Mouse (Mus musculus) heart, adult 9 months (tissue): Measurements from ENCODE around the gene Pde4b.

Experiments
- DNase-seq, 2 experiments: peaks; one replicate each; pipeline ENCODE4 v3.0.0; 2022; ENCODE audit warnings: low spot score in 2 of 2

The Pde4b gene

DNA sequence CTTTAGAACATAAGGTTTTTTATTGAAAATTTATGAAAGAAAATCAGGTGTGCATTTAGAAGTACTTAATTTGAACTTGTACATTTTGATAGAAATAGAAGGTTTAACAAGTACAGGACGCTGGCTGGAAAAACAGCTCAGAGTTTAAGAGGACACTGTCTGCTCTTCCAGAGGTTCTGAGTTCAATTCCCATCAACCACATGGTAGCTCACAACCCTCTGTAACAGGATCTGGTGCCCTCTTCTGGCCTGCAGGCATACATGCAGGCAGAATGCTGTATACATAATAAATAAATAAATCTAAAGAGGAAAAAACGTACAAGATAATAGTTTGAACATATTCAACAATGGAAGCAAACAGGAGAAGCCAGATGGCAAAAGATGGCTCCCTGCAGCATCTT, 420.4 kb downstream of the Pde4b start:
- DNase-seq: no peak

DNA sequence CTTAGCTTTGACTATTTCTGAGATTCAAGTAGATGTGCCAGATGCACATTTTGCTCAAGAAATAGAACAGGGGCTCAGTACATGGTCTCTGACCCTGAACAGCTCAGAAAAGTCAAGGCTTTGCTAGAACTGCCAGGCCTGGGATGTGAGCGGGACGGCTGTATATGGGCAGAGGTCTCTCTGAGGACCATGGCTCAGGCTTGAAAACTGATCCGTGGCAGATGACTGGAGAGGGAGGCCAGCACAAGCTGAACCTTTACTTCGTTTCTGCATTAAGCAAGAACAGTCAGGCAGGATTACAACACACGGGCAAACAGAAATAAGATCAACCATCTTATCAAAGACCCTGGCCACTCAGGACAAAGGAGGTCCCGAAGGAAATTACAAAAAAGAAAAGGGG, 422.7 kb downstream of the Pde4b start:
- DNase-seq: no peak

DNA sequence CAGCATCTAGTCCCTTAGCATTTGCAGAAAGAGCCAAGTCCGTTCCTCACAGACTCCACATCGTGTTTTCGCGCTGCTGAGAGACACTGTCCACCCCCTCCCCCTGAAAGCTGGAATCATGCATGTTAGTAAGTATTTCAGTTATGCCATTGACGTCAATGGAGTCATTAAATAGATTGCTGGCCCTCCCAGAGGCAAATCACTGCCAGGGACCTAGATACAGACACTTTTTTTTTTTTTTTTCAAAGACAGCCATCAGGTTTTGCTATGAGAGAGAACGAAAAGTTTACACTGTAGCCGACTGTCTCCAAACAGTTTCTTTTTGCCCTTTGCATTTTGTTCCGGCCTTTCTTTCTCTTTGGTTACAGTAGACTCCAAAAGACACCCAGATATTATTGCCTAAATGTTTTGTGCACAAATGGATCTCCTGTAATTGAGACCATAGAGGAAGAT, 423.6 kb downstream of the Pde4b start:
- peak; percentile 91 to 92 for DNase-seq

DNA sequence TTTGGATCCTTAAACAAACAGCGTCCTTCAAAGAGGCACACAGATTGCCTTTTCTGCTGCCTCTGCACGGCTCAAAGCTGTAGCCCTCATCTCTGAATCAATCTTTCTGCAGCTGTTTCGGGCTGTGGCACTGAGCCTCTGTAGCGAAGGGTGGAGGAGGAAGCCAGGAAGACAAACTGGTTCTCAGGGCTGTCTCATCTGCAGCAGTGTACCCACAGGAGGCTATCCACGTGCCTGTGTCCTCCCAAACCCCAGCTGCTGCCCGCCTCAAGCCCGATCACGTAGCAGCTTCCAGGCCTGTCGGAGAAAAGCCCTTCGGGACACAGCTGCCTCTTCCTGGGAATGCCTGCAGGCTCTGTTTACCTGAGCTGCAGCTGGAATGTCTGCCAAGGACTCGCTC, 424.2 kb downstream of the Pde4b start:
- DNase-seq: peak; percentile 65 to 66

DNA sequence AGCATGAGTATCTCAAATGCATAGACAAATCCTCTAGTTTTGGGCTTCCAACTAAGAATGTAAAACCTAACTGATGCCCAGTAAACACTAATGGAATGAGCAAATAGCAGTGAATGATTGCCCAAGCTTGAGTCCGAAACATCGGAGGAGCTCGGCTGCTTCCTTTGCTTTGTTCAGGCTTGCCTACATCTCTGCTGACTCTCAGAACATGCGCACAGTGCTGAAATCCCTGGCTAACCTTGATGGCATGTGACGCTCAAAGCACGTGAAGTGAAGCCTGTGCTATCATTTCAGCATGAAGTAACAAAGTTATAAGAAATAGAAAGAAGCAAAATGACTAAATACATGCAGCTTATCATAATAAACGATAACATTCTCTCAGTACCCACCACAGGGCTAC, 425.6 kb downstream of the Pde4b start:
- DNase-seq: no peak

DNA sequence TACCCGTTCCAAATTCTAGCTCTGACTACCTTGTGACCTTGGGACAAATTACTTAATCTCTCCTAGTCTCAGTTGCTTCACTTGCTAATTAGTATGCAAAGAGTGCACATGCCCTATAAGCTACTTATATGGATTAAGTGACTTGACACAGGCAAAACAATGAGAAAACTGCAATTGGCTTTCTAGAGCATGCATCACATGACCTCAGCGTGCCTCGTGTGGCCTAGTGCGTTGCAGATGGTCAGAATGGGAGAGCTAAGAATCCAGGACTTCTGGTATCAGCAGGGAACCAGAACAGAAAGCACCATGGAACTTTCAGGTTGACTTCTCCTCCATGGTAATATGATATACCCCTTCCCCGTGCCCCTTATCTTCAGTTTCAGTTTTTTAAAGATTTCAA, 426.2 kb downstream of the Pde4b start:
- DNase-seq: no peak

DNA sequence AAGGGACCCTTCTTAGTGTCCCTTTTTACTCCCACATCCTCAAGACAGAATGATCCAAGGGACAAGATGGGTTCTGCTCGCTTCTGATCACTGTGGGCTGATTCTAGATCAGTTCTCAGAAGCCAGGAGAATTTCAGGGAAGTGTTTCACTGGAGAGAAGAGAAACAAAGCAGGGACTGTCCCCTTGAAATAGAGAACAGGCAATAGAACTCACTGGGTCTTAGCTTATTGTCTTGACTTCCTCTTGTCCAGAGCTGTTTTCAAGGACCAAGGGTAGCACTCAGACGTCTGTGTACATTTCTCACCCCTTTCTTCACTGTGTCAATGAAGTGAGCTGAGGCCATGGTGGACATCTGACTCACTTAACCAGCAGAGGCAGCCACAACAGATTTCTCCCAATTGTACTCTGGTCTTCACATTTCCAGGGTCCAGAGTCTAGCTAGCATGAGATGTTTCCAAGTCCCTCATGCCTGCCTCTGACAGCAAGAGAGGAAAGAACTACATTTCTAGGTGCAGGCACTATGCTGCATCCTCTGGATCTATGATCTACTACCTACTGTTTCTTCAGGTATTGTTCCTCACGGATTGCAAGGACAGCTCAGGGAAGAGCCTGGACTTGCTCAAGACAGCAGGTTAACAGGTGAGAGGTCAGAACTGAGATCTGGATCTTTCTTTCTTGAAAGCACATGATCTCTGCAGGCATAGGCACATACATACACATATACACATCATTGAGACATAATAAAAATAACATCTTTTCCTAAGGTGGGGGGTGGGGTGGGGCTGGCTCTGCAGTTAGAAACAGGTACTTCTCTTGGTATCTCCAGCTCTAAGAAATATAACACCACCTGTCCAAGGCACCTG, 427.9 kb downstream of the Pde4b start:
- no peak for DNase-seq

DNA sequence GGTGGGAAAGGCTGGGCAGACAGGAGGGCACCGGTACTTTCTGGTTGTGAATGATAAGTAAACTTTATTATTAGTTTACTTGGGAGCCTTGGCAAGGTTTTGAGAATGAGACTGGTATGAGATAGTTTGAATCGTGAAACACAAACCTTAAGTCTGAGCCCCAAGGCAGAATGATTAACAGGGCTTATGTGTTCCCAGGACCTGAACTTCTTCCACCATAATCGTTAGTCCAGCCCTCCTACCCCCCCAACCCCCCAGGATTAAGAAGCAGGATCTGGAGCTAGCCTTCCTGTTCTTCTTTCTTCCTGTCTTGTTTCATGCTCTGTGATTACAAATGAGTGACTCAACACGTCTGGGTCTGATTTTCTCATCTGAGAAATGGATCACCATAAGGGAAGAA, 429.1 kb downstream of the Pde4b start:
- DNase-seq: no peak

DNA sequence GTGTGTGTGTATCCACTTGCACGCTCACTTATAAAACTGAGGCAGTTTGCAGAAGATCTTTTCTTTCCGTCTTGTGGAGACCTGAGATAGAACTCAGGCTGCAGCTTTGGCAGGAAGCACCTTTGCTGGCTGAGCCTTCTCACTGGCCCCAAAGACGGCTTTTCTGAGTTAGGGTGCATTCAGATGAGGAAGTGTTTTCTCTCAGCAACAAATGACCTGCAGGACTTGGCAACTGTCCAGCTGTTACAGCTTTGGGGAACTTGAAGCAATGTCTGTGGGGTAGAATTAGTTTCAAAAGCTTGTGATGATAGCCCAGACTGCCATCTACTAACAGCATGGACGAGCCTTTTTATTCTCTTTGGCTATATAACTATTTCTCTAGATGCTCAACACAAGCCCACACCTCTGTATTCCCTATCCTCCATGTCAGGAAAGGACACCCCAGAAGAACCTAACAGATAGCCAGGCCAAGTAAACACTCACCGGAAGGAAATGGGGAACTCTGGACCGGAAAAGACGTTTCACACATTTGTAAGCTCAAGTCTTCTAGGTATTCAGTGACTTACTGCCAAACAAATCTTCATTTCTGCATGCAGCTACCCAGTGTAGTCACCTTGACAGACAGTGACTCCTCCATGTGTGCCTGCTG, 429.8 kb downstream of the Pde4b start:
- peak; percentile 52 for DNase-seq

DNA sequence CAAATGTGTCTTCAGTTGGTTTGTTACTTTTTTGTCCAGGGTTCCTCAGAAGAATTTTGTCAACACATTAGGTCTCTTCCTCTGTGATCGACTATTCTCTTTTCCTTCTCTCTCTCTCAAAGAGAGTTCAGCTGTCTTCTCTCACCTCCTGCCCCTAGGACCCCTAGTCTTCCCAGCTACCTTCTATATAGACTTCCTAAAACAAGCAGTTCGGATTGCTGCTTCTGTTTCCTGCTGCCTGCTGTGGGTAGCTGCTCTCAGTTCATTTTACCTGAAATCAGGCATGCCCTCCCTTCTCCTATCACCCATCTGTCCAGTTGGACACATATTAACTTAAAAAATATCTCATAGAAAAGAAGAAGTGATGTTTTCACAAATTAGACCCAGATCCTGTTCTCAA, 430.3 kb downstream of the Pde4b start:
- DNase-seq: no peak

DNA sequence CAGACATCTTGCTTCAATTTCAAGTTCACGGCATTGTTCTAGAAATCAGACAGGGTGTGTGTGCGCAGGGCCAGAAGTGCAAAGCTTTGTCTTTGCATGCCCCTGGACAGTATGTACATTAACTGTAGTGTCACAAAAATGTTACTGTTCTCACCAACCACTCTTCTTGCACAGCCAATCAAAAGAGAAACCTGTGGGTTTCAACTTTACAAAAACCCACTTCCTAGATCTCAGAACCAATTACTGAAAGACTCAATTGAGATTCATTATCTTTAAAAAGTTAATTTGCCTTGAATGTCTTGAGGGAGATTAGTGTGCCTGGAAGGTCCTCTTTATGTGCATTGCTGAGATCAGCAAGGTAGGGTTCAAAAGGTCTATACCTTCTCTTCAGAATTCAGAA, 431.0 kb downstream of the Pde4b start:
- DNase-seq: no peak

DNA sequence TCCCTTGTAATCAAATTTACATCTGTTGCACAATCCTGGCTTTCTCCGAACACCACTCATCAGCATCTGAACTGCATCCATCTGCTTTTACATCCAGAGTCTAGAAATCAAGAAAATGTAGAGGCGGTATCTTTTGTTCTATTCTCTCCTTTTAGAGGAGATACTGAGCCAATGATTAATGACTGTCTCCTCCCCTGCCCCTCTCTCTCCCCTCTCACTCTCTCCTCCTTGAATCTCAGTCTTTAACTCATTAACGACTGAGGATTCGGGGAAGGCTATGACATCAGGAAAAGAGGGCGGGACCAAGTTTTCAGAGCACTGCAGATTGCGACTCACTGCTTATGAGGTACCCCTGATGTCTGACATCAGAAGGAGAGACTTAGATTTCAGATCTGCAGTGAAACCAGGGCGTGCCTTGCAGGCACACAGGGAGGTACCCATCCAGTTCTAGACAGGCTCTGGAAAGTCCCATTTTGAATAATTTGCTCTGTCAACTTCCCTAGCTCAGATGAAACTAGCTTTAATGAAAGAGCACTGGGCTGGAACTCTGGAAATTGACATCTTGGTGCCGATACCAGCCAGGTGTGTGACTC, 433.4 kb downstream of the Pde4b start:
- no peak for DNase-seq

DNA sequence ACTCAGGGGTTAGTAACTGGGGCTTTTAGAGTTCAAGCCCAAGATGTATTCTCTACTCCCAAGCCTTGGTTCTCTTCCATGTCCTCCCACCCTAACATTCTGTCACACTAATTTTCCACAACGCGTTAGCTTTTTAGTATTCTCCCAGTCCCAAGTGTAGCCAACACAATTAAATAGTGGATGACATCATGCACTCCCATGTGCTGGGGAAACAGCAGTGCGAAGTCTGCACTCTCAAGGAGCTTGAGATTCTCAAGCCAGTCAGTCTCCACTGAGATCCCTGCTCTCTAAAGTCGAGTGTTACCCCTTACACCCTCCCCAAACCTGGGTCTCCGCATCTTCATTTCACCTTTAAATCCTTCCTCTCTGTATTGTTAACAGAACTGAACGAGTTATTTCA, 434.1 kb downstream of the Pde4b start:
- no peak for DNase-seq

DNA sequence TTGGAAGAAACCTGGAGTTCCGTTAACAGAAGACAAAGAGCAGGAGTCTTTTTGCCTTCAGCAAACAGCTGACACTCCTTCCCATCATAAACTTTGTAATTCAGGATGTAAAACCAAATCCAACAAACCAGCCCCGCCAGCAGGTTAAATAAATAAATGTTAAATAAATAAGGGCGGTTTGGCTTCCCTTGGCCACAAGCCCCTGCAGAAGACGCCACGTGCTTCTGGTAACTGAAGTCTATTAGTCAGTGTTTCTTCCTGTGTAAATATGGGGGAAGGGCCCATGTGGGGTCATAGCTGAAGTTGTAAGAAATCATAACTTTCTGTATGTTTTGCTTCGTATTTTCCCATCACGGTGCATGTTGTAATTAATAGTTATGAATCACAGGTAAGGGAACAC, 440.0 kb downstream of the Pde4b start:
- no peak for DNase-seq

DNA sequence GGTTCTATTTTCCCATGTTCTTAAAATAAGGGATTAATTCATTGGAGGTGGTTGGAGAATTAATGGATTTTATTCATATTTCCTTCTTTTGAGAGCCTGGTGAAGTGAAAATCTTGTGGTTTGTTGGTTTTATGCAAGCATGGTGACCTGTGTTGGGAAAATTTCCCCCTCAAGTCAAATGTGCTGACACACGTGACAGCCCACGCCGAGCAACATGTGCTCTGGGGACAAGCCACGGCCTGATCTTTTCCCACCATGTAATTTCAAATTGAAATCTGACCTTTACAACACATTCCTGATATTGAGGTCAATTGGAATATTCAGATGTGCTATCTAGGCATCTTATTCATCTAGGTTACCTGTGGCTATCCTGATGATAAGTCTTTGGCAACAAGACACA, 443.5 kb downstream of the Pde4b start:
- no peak for DNase-seq

DNA sequence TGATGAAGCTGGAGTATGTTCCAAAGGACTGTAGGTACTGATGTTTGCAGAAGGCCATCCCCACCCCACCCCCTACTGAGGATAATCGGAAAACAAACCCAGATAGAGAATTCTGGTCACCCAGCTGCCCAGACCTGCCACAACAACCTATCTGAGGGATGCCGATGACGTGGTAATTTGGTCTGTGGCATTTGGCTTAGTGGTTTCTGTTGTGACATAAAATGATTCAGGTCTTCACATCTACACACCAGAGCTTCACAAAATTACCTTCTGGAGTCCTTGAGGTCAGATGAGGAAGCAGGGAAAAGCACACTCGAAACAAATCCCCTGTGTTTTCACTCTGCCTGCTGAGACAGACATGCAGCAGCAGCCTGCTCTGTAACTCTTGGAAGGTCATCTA, 444.4 kb downstream of the Pde4b start:
- no peak for DNase-seq

DNA sequence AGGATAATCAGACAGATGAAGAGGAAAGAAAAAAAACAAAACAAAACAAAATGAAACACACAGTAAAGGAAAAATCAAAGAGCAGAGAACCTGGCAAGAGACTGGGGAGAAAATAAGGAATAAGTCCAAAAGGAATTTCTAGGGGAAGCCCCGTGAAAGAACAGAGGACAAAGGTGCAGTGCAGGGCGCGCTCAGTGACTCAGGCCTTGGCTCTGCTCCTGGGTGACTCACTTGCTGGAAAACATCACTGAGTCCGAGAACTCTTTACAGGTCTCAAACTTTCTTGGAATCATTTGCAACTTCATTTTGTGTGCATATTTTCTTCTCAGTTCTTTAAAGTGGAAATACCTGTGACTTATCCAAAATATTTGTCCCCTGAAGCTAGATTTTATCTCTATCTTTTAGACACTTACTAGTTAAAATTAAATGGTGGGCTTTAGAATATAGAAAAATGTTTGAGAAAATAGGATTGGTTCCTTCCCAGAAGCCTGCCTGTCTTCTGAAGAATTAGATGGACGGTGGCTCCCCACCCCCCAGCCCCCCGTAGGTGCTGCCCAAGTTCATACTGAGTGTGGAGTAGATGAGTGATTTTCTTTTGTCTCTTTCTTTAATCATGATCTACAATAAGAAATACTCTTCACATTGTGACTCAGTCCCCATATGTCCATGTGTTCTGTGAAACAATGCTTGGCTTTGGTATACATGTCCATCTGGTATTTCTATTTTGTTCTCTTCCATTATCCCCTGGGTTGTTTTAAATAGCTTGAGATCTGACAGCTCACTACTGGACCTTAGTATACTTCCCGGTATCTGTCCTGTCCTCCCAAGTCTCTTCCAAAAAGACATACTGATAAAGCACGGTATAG, 446.1 kb downstream of the Pde4b start:
- peak; percentile 52 to 81 for DNase-seq

DNA sequence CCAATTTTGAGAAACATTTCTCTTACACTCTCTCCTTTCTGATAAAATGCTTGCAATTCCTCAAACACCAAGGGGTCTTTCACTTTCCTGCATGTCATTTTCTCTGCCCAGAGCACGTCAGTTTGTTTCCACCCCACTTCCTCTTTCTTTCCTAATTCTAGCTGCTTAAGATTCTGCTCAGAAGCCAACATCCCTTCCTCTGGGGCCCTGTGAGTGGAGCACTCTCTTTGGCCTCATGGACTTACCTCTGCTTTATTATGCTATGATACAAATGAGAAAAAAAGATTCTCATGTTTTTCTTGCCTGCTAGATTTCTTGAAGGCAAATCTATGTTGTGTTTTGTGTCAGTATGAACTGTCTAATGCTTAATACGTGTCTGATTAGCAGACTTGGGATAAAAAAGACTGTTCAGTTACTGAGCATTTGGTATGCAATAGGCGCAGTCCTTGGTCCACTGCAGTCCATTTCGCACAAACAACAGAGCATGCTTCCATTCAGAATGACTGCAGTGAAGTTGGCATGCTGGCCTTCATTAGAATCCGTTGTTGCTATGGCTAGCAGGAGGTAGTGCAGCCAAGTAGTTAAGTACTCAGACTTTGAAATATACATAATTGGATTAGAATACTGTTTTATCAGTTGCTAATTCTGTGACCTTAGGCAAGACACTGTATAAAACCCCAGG, 446.8 kb downstream of the Pde4b start:
- peak in 1 of 2 experiments; percentile 38 for DNase-seq

DNA sequence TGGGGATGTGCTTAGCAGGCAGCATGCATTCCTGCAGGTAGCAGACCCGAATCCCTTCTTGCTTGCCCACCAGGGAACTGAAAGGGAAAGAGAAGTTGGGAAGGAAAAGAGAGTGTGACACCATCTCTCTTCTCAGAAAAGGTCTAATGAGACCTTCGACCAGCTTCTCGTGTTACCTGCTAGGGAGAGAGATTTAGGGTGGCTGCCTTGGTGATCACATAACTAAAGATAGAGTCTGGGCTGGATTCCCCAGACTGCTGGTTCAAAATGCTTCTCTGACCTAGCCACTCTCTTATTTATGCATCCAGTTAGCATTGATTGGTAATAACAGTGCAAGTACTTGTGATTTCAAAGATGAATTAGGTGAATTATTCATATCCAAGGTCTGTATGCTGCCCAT, 448.5 kb downstream of the Pde4b start:
- no peak for DNase-seq

DNA sequence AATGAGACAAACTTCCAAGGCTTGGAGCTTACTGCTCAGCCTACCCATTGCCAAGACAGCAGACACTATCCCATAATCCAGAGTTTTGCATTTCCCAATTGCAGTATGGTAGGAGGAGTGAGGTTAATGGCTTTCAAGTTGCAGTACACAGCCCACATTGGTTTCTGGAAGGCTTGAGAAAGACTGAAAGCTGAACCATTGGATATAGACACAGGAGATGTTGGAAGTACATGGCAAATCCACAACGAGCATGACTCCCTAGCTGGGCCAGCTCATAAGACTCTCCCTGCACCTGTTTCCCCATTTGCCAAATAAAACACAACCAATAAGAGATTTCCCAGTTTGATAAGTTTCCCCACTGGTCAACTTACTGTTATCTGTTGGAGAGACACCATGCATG, 450.9 kb downstream of the Pde4b start:
- no peak for DNase-seq

DNA sequence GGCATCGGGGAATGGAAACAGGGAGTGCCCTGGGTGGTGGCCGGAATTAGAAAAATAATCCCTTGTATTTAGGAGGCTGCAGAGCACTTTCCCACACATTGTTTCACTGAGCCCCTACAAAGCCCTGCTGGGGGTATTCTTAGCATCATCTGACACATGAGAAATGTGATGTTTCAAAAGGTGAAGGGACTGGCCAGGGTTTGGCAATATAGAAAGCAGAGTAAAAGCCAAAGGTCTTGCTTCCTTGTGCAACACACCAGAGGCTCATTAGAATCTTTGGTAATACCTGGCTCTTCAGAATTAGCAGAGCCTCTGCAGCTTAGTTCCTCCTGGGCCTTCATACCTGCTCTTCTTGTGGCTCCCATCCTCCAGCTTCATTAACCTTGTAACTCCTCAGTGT, 451.4 kb downstream of the Pde4b start:
- no peak for DNase-seq
